Mouse (Mus musculus) E14TG2a.4 (cell line): ENCODE measurements around the gene Cabin1.

Source experiments
- CTCF ChIP-seq: conservative IDR thresholded peaks from 2 replicates; pipeline ENCODE4 v1.5.1; 2014; ENCODE audit warnings: low read length
- POU5F1 ChIP-seq: IDR thresholded peaks from 2 replicates; pipeline ENCODE4 v1.6.1; 2014; ENCODE audit warnings: low read length, borderline replicate concordance

GRCm38 (mm10) chr10:75641721-75642222 is 122.4 kb downstream of the Cabin1 start:
- no peak for TF ChIP-seq CTCF
- TF ChIP-seq POU5F1, result no peak
